Mouse (Mus musculus): Measurements from ENCODE around the gene Tmbim1.
"Not testable (repeated sequence)": the region's sequence is repeated elsewhere in the genome, so short reads cannot be mapped to it uniquely, and the experiment has no call there.

Gene Tmbim1

GRCm38 (mm10) chr1:74329899-74330431 is 24.5 kb upstream of the Tmbim1 start:
- no peak for DNase-seq (ENCODE audit: low spot score in 2 of 2)

GRCm38 (mm10) chr1:74326916-74327315 is 21.5 kb upstream of the Tmbim1 start:
- not testable (repeated sequence) for DNase-seq (ENCODE audit: low spot score in 2 of 2)

DNA sequence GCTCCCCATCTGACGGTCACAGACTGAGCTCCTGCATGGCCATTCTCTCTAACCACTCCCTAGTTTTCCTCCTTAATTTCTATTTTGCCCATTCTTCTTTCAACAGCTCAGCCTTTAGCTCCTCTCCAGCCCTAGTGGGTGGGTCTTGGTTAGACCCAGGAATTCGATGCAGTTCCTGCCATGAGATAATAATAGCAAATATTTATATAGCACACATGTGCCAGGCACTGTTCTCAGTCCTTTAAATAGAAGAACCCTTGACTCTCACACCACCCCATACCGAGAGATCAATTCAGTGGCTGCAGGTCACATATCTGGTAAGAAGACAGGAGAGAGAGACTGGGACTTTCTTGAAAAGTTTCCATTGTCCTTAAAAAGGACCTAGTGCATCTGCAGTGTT is 16.0 kb upstream of the Tmbim1 start:
- no peak for DNase-seq (ENCODE audit: low spot score in 2 of 2)

DNA sequence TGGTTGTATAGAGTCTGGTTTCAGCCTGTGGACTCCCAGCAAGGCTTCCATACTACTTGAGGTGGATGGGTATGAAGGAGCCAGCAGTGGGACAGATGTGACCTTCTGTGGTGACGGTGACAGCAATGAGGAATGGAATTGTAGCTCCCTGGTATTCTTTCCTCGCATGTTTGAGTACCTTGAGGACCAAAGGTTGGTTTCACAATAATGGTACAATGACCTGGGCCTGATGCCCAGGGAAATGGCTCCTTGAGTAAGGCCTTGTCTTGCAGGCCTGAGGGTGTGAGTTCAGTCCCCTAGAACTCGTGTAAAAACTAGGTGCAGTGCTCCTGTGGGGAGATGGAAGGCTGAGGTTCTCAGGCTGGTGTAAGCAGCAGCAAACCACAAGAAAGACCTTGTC is 13.3 kb upstream of the Tmbim1 start:
- DNase-seq (ENCODE audit: low spot score in 2 of 2) = no peak

DNA sequence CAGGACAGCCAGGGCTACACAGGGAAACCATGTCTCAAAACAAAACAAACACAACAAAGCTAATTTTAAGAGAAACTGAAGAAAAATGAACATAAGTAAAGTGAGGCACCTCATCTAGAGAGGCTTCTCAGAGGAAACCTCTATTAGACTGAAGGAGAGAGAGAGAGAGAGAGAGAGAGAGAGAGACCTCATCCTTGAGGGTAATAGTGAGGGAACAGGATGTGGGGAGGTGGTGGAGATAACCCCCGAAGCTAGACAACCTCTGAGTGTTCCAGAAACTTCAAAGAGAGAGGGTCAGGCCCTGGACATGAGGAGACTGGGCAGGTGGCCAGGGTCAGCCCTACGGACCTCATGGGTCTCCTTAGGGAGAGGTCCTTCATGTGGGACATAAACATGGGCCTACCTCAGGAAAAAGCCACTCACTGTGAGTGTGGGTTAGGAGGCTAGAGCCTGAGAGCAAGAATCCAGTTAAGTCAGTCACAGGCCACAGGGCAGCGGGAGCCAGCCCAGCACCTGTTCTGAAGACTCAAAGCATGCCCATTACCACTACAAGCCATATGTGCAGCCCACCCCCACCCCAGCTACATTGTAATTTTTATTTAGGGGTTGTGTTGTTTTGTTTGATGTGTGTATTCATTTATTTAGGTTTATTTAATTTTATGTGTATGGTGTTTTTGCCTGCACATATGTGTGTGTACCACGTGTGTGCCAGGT is 10.8 kb upstream of the Tmbim1 start:
- no peak for DNase-seq (ENCODE audit: low spot score in 2 of 2)

DNA sequence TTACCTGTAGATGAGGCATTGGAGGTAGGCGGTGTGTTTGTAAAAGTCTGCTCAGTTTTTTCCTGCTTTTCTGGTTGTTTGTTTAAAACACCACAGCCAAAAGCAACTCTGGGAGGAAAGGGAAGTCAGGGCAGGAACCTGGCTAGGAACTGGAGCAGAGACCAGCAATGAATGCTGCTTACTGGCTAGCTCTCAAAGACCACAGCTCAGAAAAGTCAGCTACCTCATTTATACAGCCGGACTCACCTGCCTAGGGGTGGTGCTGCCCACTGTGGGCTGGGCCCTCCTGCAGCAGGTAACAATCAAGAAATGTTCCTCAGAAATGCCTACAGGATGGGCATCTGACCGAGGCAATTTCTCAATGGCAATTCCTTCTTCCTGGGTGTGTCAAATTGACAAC is 9.4 kb upstream of the Tmbim1 start:
- DNase-seq (ENCODE audit: low spot score in 2 of 2) = no peak

DNA sequence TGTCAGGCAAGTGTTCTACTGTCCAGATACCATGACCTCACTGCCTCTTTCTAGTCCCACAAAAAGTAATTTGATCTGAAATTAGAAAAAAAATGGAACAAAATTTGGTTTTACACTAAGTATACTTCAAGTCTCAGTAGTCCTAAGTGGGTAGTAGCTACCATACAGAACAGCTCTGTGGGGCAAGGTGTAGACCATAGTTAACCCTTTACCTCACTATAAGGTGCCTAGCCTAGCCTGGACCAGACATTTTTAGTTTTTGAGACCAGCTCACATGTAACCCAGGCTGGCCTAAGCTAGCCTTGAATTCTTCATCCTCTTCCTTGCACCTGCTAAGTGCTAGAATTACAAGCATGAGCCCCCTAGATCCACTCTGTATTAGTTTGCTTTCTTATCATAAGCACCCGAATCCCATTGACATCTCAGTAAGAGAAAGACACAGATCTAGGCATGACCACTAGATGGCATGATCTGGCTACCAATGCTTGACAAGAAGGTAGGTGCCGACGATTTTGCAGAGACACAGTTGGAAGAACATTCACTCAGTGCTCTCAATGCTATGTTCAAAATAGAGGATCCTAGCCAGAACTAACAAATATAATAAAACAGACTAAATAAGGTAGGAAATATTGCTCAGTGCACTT is 7.7 kb upstream of the Tmbim1 start:
- DNase-seq (ENCODE audit: low spot score in 2 of 2) = peak in 1 of 2 experiments; percentile 60

DNA sequence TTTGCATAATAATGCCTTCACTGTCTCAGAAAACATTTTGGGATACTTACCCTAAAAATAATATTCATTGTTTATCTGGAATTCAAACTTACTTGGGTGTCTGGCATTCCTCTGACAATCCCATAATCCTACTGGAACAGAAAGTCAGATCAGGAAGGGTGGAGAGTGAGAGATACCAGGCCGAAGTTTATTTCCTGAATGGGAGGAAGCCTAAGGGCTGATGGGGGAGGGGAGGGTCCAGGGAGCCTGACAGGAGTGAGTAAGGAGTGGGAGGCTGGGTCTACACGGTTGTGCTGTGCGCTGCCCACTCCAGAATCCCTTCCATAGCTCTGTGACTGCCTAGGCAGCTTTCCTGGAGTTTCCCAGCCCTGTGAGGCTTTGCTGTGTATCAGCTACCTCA is 4.3 kb upstream of the Tmbim1 start:
- DNase-seq (ENCODE audit: low spot score in 2 of 2) = no peak

GRCm38 (mm10) chr1:74308001-74308964 is 2.9 kb upstream of the Tmbim1 start:
- DNase-seq (ENCODE audit: low spot score in 2 of 2) = no peak

GRCm38 (mm10) chr1:74307146-74307545 is 1.7 kb upstream of the Tmbim1 start:
- no peak for DNase-seq (ENCODE audit: low spot score in 2 of 2)

- DNase-seq (ENCODE audit: low spot score in 2 of 2) = no peak
These were observed 476 bp downstream of the Tmbim1 start for GRCm38 (mm10) chr1:74304946-74305345.

DNA sequence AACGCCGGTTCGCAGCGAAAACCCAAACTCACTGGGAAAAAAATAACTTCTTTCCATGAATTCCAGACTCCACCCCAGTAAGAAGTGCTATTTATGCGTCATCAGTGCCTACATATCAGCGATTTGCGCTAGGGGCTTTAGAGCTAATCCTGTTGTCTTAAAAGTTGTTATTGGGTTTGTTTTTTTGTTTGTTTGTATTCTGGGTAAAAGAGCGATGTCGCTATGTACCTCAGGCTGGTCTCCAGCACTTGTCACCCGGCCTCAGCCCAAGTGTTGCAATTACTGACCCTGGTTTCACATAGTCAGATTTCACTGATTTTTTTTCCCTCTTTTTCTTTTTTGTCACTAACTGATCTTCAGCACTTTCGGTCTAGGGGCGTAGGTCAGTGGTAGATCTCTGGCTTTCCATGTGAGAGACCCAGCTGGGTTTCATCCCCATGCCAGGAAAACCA is 1.1 kb downstream of the Tmbim1 start:
- no peak for DNase-seq (ENCODE audit: low spot score in 2 of 2)

GRCm38 (mm10) chr1:74303509-74304338 is 1.7 kb downstream of the Tmbim1 start:
- peak in 1 of 2 experiments; percentile 59 for DNase-seq (ENCODE audit: low spot score in 2 of 2)

DNA sequence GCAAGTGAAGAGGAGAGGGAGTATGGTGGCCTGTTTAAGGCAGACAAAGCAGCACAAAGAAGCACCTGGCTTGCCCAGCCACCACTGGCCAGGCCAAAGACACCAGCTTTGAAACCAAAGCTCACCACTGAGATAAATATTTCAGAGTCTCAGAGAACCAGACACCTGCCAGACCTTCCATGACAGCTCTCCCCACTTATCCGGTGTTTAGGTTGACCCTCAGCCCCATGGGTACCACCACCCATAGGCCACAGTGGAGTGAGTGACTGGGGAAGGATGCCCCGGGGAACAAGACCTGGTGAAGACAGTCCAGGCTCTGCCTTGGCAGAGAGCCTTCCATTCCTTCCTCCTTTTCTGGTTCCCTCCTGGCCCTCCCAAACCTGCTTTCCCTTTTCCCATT is 2.6 kb downstream of the Tmbim1 start:
- DNase-seq (ENCODE audit: low spot score in 2 of 2) = no peak

GRCm38 (mm10) chr1:74302229-74302628 is 3.2 kb downstream of the Tmbim1 start:
- no peak for DNase-seq (ENCODE audit: low spot score in 2 of 2)

- DNase-seq (ENCODE audit: low spot score in 2 of 2) = no peak
These were observed 4.9 kb downstream of the Tmbim1 start for GRCm38 (mm10) chr1:74300347-74301110.

GRCm38 (mm10) chr1:74298996-74299395 is 6.4 kb downstream of the Tmbim1 start:
- DNase-seq (ENCODE audit: low spot score in 2 of 2) = no peak

GRCm38 (mm10) chr1:74298157-74298750 is 7.2 kb downstream of the Tmbim1 start:
- no peak for DNase-seq (ENCODE audit: low spot score in 2 of 2)

- no peak for DNase-seq (ENCODE audit: low spot score in 2 of 2)
These were observed 8.2 kb downstream of the Tmbim1 start for GRCm38 (mm10) chr1:74297269-74297668.

GRCm38 (mm10) chr1:74296477-74296876 is 8.9 kb downstream of the Tmbim1 start:
- no peak for DNase-seq (ENCODE audit: low spot score in 2 of 2)
